Mouse (Mus musculus) heart, adult 2 months (tissue): Measurements from ENCODE around the gene Cog7.

Experiments
- CTCF ChIP-seq: fragments of 200-600 bp; IDR thresholded peaks from 2 replicates; pipeline ENCODE4 v1.8.1; 2022; ENCODE audit warnings: antibody characterized with exemption, mild to moderate bottlenecking, moderate library complexity
- EP300 ChIP-seq: fragments of 200-500 bp; IDR thresholded peaks from 2 replicates; pipeline ENCODE4 v1.6.1; 2011; ENCODE audit warnings: low read depth, low read length, control low read depth; ENCODE audit not compliant: insufficient read depth

DNA sequence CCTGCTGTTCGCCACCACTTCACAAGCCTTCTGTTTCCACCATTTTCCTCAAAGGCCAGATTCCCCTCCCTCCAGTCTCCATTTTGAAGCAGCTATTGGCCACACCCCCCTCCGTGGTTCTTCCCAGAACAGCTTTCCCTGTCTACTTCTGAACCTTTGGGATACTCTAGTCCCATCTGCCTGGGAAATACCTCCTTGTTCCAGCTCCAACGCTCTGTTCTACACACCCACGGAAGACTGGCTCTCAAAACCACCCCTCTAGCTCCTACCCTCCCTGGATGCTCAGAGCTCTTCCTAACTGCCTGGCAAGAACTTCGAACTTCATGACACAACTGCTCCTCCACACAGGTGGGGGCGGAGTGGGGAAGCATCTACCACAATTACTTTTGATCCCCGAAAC lies 37.5 kb upstream of the Cog7 start:
- TF ChIP-seq CTCF (no peak), EP300 (no peak)
